Mouse (Mus musculus): Measurements from ENCODE around the gene Lyrm2.

Lyrm2 gene

GRCm38 (mm10) chr4:32799966-32800576, at the start of gene Lyrm2:
Gene Lyrm2, plus strand, starts transcription at chr4:32800253.
- peak; percentile 91 for DNase-seq (ENCODE audit: low read depth)

- no peak for DNase-seq (ENCODE audit: low read depth)
These were observed 49.3 kb upstream of the Lyrm2 start for GRCm38 (mm10) chr4:32750711-32751110.

- no peak for DNase-seq (ENCODE audit: low read depth)
These were observed 42.6 kb upstream of the Lyrm2 start for GRCm38 (mm10) chr4:32757430-32757829.

- no peak for DNase-seq (ENCODE audit: low read depth)
These were observed 32.6 kb upstream of the Lyrm2 start for GRCm38 (mm10) chr4:32767471-32767870.

GRCm38 (mm10) chr4:32768046-32768445, 32.0 kb upstream of the Lyrm2 start:
- peak; percentile 42 for DNase-seq (ENCODE audit: low read depth)

- DNase-seq (ENCODE audit: low read depth) = peak; percentile 12
These were observed 29.7 kb upstream of the Lyrm2 start for GRCm38 (mm10) chr4:32770284-32770810.

- no peak for DNase-seq (ENCODE audit: low read depth)
These were observed 20.1 kb upstream of the Lyrm2 start for GRCm38 (mm10) chr4:32779996-32780395.

GRCm38 (mm10) chr4:32787110-32787509, 12.9 kb upstream of the Lyrm2 start:
- DNase-seq (ENCODE audit: low read depth) = no peak

- DNase-seq (ENCODE audit: low read depth) = no peak
These were observed 11.0 kb upstream of the Lyrm2 start for GRCm38 (mm10) chr4:32789020-32789419.

GRCm38 (mm10) chr4:32798976-32799375, 1.1 kb upstream of the Lyrm2 start:
- DNase-seq (ENCODE audit: low read depth) = no peak

- DNase-seq (ENCODE audit: low read depth) = no peak
These were observed 621 bp downstream of the Lyrm2 start for GRCm38 (mm10) chr4:32800577-32801170.

- DNase-seq (ENCODE audit: low read depth) = no peak
These were observed 17.4 kb downstream of the Lyrm2 start for GRCm38 (mm10) chr4:32817478-32817877.

- no peak for DNase-seq (ENCODE audit: low read depth)
These were observed 20.6 kb downstream of the Lyrm2 start for GRCm38 (mm10) chr4:32820676-32821075.

- DNase-seq (ENCODE audit: low read depth) = no peak
These were observed 24.2 kb downstream of the Lyrm2 start for GRCm38 (mm10) chr4:32824254-32824653.

- DNase-seq (ENCODE audit: low read depth) = no peak
These were observed 26.9 kb downstream of the Lyrm2 start for GRCm38 (mm10) chr4:32826925-32827324.

- no peak for DNase-seq (ENCODE audit: low read depth)
These were observed 28.5 kb downstream of the Lyrm2 start for GRCm38 (mm10) chr4:32828385-32829077.

GRCm38 (mm10) chr4:32829316-32829715, 29.3 kb downstream of the Lyrm2 start:
- no peak for DNase-seq (ENCODE audit: low read depth)

GRCm38 (mm10) chr4:32833494-32834282, 33.6 kb downstream of the Lyrm2 start:
- DNase-seq (ENCODE audit: low read depth) = no peak

GRCm38 (mm10) chr4:32834541-32834940, 34.5 kb downstream of the Lyrm2 start:
- no peak for DNase-seq (ENCODE audit: low read depth)

GRCm38 (mm10) chr4:32836071-32836470, 36.0 kb downstream of the Lyrm2 start:
- DNase-seq (ENCODE audit: low read depth) = no peak

GRCm38 (mm10) chr4:32838401-32838800, 38.3 kb downstream of the Lyrm2 start:
- no peak for DNase-seq (ENCODE audit: low read depth)
